Mouse (Mus musculus) monocyte, adult 2 months (primary cell): Measurements from ENCODE around the gene Trem2.
"Not testable (repeated sequence)": the region's sequence is repeated elsewhere in the genome, so short reads cannot be mapped to it uniquely, and the experiment has no call there.

ENCODE experiments used
- DNase-seq, 2 experiments: peaks; one replicate each; pipeline ENCODE4 v3.0.0; 2022; ENCODE audit warnings: low spot score in 2 of 2, low read depth in 1 of 2

The Trem2 gene

GRCm38 (mm10) chr17:48347287-48347686, 1.1 kb downstream of the Trem2 start:
- DNase-seq, result no peak

- DNase-seq, result no peak
These were observed 4.5 kb downstream of the Trem2 start for GRCm38 (mm10) chr17:48350681-48351193.

- not testable (repeated sequence) for DNase-seq
These were observed 6.8 kb downstream of the Trem2 start for GRCm38 (mm10) chr17:48352976-48353375.

GRCm38 (mm10) chr17:48355822-48356221, 9.6 kb downstream of the Trem2 start:
- DNase-seq, result no peak

- DNase-seq, result no peak
These were observed 11.7 kb downstream of the Trem2 start for GRCm38 (mm10) chr17:48357892-48358291.

GRCm38 (mm10) chr17:48359616-48360015, 13.4 kb downstream of the Trem2 start, which contains the start of gene Treml1:
TSS of gene Treml1 (plus strand) at chr17:48359916.
- no peak for DNase-seq

GRCm38 (mm10) chr17:48360462-48360861, 14.3 kb downstream of the Trem2 start:
- no peak for DNase-seq

GRCm38 (mm10) chr17:48362346-48362745, 16.1 kb downstream of the Trem2 start:
- DNase-seq, result no peak

GRCm38 (mm10) chr17:48362966-48363365, 16.8 kb downstream of the Trem2 start:
- no peak for DNase-seq

- DNase-seq, result no peak
These were observed 17.3 kb downstream of the Trem2 start for GRCm38 (mm10) chr17:48363421-48363965.

- no peak for DNase-seq
These were observed 19.4 kb downstream of the Trem2 start for GRCm38 (mm10) chr17:48365511-48366155.

- DNase-seq, result no peak
These were observed 20.6 kb downstream of the Trem2 start for GRCm38 (mm10) chr17:48366806-48367205.

- DNase-seq, result no peak
These were observed 25.4 kb downstream of the Trem2 start for GRCm38 (mm10) chr17:48371621-48372020.

GRCm38 (mm10) chr17:48372987-48373386, 26.8 kb downstream of the Trem2 start:
- no peak for DNase-seq

- DNase-seq, result no peak
These were observed 29.9 kb downstream of the Trem2 start for GRCm38 (mm10) chr17:48376102-48376501.

- no peak for DNase-seq
These were observed 32.8 kb downstream of the Trem2 start for GRCm38 (mm10) chr17:48379050-48379449.

GRCm38 (mm10) chr17:48385786-48386461, 39.7 kb downstream of the Trem2 start:
- DNase-seq, result no peak

- no peak for DNase-seq
These were observed 42.5 kb downstream of the Trem2 start for GRCm38 (mm10) chr17:48388666-48389065.

- DNase-seq, result no peak
These were observed 43.2 kb downstream of the Trem2 start for GRCm38 (mm10) chr17:48389442-48389841.

GRCm38 (mm10) chr17:48391446-48391845, 45.2 kb downstream of the Trem2 start:
- no peak for DNase-seq

GRCm38 (mm10) chr17:48392616-48393015, 46.4 kb downstream of the Trem2 start:
- no peak for DNase-seq

GRCm38 (mm10) chr17:48401710-48402109, 55.5 kb downstream of the Trem2 start:
- no peak for DNase-seq
